Mouse (Mus musculus): Measurements from ENCODE around the gene Rab30. TPM values are rescaled to one million over a fixed set of nuclear protein-coding genes. Genes with fewer than 3 reads are reported as not detected.
"Not testable (repeated sequence)": the region's sequence is repeated elsewhere in the genome, so short reads cannot be mapped to it uniquely, and the experiment has no call there.

Gene Rab30
- polyA plus RNA-seq, 1 experiment from 2014 or later: 22.3 TPM

DNA sequence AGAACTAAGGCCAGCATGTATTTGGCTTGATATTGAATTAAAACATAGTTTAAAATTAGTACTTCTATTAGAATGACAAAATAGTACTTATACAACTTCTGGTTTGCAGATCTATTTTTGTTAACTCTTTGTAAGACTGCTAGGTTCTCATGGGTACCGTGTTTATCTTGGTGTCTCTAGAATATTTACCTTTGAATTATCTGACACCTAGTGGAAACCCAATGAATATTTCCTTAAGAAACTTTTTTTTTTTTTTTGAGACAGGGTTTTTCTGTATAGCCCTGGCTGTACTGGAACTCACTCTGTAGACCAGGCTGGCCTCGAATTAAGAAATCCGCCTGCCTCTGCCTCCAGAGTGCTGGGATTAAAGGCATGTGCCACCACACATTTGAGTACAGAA lies 11.8 kb upstream of the Rab30 start:
- H3K4me1 ChIP-seq; H3K9me3 ChIP-seq; H3K9ac ChIP-seq; H3K4me2 ChIP-seq (replicated peaks); H3K36me3 ChIP-seq; H3K4me3 ChIP-seq; H3K27me3 ChIP-seq (replicated peaks); ATAC-seq (ENCODE audit: low FRiP score, low read depth); H3K27ac ChIP-seq: not testable (repeated sequence)
- 81% methylated on average over 3 of the region's 3 CpGs for WGBS

DNA sequence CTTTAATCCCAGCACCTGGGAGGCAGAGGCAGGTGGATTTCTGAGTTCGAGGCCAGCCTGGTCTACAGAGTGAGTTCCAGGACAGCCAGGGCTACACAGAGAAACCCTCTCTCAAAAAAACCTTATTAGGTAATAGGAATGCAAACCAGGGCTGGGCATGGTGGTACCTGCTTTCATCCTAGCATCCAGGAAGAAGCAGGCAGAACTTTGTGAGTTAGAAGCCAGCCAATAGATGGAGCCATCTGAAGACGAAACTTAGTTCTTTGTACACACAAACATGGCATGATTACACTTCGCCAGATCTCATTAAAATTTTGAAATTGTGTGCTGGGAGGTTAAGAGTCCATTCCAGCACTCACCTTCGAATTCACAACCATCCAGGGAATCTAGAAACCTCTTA lies 10.9 kb upstream of the Rab30 start:
- Histone ChIP-seq H3K4me3 (no peak overlapping the region), H3K27ac (no peak overlapping the region), H3K27me3 (replicated peaks) (no peaks in the 10 kb centered on the region), H3K4me2 (replicated peaks) (no peak overlapping the region), H3K36me3 (0 out of 2 replicates have a peak, but pooled peaks cover 6% of the 10 kb centered on the region), H3K4me1 (no peaks in the 10 kb centered on the region), H3K9me3 (no peaks in the 10 kb centered on the region), H3K9ac (no peak overlapping the region)
- 82% methylated on average over 4 of the region's 4 CpGs for WGBS
- no peak for ATAC-seq (ENCODE audit: low FRiP score, low read depth)

- Histone ChIP-seq H3K27me3 (replicated peaks) (no peaks in the 10 kb centered on the region), H3K9ac (no peak overlapping the region), H3K4me2 (replicated peaks) (no peak overlapping the region), H3K36me3 (0 out of 2 replicates have a peak, but pooled peaks cover 10% of the 10 kb centered on the region), H3K27ac (no peak overlapping the region), H3K4me1 (no peaks in the 10 kb centered on the region), H3K9me3 (no peaks in the 10 kb centered on the region), H3K4me3 (no peak overlapping the region)
- ATAC-seq (ENCODE audit: low FRiP score, low read depth): no peak
- 76% methylated on average over 3 of the region's 3 CpGs for WGBS
Measured at GRCm38 (mm10) chr7:92730959-92731358, 10.4 kb upstream of the Rab30 start.

GRCm38 (mm10) chr7:92732136-92732535 lies 9.3 kb upstream of the Rab30 start:
- no peak overlapping the region for H3K4me2 ChIP-seq (replicated peaks)
- ATAC-seq (ENCODE audit: low FRiP score, low read depth): no peak
- 92% methylated on average over 7 of the region's 7 CpGs for WGBS

GRCm38 (mm10) chr7:92737560-92737959 lies 3.8 kb upstream of the Rab30 start:
- Histone ChIP-seq H3K27ac (no peak overlapping the region), H3K27me3 (replicated peaks) (no peaks in the 10 kb centered on the region), H3K9me3 (no peaks in the 10 kb centered on the region), H3K4me3 (no peak overlapping the region), H3K4me2 (replicated peaks) (0 out of 2 replicates have a peak overlapping the region, but pooled peaks have one; percentile 80), H3K9ac (no peak overlapping the region), H3K4me1 (peaks cover 10% of the 10 kb centered on the region), H3K36me3 (peaks cover 19% of the 10 kb centered on the region)
- ATAC-seq (ENCODE audit: low FRiP score, low read depth): no peak
- WGBS: 91% methylated on average over 1 of the region's 1 CpGs

More at GRCm38 (mm10) chr7:92732136-92732535, 9.3 kb upstream of the Rab30 start:
- H3K4me3 ChIP-seq: no peak overlapping the region
- no peak overlapping the region for H3K9ac ChIP-seq
- H3K36me3 ChIP-seq: peaks cover 15% of the 10 kb centered on the region
- no peaks in the 10 kb centered on the region for H3K27me3 ChIP-seq (replicated peaks)
- H3K9me3 ChIP-seq: no peaks in the 10 kb centered on the region
- no peak overlapping the region for H3K27ac ChIP-seq
- no peaks in the 10 kb centered on the region for H3K4me1 ChIP-seq

GRCm38 (mm10) chr7:92739956-92740355 lies 1.4 kb upstream of the Rab30 start:
- H3K36me3 ChIP-seq: peaks cover 14% of the 10 kb centered on the region
- WGBS: 40% methylated on average over 6 of the region's 6 CpGs
- no peaks in the 10 kb centered on the region for H3K9me3 ChIP-seq
- H3K4me1 ChIP-seq: peaks cover 29% of the 10 kb centered on the region
- no peak for ATAC-seq (ENCODE audit: low FRiP score, low read depth)
- peak overlapping the region; percentile 81 for H3K9ac ChIP-seq
- H3K4me2 ChIP-seq (replicated peaks): peak overlapping the region; percentile 80
- no peak overlapping the region for H3K27ac ChIP-seq
- H3K4me3 ChIP-seq: peak overlapping the region; percentile 69
- no peaks in the 10 kb centered on the region for H3K27me3 ChIP-seq (replicated peaks)

DNA sequence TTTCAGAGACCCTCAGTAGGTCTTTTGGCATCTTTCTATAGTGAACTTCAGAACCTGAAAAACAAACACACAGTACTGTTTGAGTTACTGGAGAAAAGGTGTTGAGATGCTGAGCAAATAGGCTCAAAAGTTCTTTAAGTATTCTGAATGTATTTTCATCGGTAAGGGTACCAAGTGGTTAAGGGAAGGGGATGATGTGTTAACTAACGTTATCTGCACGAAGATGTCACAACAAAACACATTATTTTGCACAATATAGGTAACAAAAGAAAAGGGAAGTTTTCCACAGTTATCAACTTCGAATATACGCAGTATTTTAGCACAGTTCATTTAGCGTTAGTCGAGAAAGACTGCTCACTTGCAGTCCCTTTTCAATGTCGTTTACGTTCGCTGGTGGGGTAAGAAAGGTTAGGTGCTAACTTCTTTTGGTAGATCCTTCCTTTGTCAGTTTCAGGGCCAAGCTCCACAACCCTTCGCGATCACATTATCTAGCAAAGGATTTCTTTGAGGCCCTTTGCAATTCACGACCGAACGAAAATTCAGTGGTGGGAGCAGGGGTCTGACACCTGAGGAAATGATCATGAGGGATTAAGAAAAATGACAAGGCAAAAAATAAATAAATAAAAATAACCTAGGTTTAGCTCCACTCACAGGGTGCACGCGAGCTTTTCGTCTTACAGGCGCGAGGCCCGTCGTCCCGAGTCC lies 840 bp upstream of the Rab30 start:
- no peak for ATAC-seq (ENCODE audit: low FRiP score, low read depth)
- H3K27ac ChIP-seq: peak overlapping the region; percentile 75
- WGBS: 4% methylated on average over 23 of the region's 23 CpGs

GRCm38 (mm10) chr7:92741861-92742249 lies 452 bp downstream of the Rab30 start:
- H3K4me1 ChIP-seq: peaks cover 29% of the 10 kb centered on the region
- peaks cover 5% of the 10 kb centered on the region for H3K36me3 ChIP-seq
- peak overlapping the region; percentile 50; the same call in 1 of the 2 replicates for H3K27ac ChIP-seq
- H3K27me3 ChIP-seq (replicated peaks): no peaks in the 10 kb centered on the region
- WGBS: under 1% methylated on average over 9 of the region's 9 CpGs
- H3K9me3 ChIP-seq: no peaks in the 10 kb centered on the region
- H3K4me3 ChIP-seq: peak overlapping the region; percentile 69
- H3K4me2 ChIP-seq (replicated peaks): peak overlapping the region; percentile 80
- H3K9ac ChIP-seq: peak overlapping the region; percentile 68
- ATAC-seq (ENCODE audit: low FRiP score, low read depth): peak; percentile 38

More for the DNA sequence above, 840 bp upstream of the Rab30 start:
- Histone ChIP-seq H3K27me3 (replicated peaks) (no peaks in the 10 kb centered on the region), H3K4me3 (peak overlapping the region; percentile 69), H3K4me2 (replicated peaks) (peak overlapping the region; percentile 80), H3K4me1 (peaks cover 29% of the 10 kb centered on the region), H3K36me3 (peaks cover 14% of the 10 kb centered on the region), H3K9me3 (no peaks in the 10 kb centered on the region), H3K9ac (peak overlapping the region; percentile 81)

DNA sequence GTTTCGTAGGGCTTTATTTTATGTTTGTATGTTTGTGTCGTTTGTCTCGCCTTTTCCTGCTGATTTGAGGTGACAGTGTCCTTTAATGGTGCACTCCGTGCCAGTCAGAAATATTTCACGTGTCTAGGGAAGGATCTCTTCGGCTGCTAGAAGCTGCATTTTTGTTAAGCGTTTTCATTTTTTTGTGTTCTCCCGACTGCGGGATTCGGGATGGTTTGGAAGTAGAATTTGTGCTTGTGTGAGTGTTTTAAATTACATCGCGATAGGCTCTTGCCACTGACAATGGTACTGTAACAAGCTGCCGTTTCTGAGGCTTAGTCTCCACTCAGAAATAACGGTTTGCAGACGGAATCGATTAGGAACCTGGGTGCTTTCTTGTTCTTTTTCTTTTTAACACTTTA lies 938 bp downstream of the Rab30 start:
- Histone ChIP-seq H3K9ac (peak overlapping the region; percentile 68), H3K4me1 (peaks cover 28% of the 10 kb centered on the region), H3K27ac (no peak overlapping the region), H3K4me3 (peak overlapping the region; percentile 69), H3K36me3 (peaks cover 4% of the 10 kb centered on the region), H3K27me3 (replicated peaks) (no peaks in the 10 kb centered on the region), H3K9me3 (no peaks in the 10 kb centered on the region), H3K4me2 (replicated peaks) (peak overlapping the region; percentile 80)
- no peak for ATAC-seq (ENCODE audit: low FRiP score, low read depth)
- under 1% methylated on average over 16 of the region's 16 CpGs for WGBS

GRCm38 (mm10) chr7:92742774-92743173 lies 1.4 kb downstream of the Rab30 start:
- Histone ChIP-seq H3K27me3 (replicated peaks) (no peaks in the 10 kb centered on the region), H3K9me3 (no peaks in the 10 kb centered on the region), H3K4me1 (peaks cover 24% of the 10 kb centered on the region), H3K4me2 (replicated peaks) (peak overlapping the region; percentile 80), H3K27ac (no peak overlapping the region), H3K36me3 (peaks cover 3% of the 10 kb centered on the region), H3K4me3 (peak overlapping the region; percentile 69), H3K9ac (peak overlapping the region; percentile 68)
- no peak for ATAC-seq (ENCODE audit: low FRiP score, low read depth)
- 0% methylated on average over 6 of the region's 6 CpGs for WGBS

- Histone ChIP-seq H3K4me2 (replicated peaks) (peak overlapping the region; percentile 80), H3K9me3 (no peaks in the 10 kb centered on the region), H3K4me3 (peak overlapping the region; percentile 69), H3K4me1 (peaks cover 22% of the 10 kb centered on the region), H3K27ac (no peak overlapping the region), H3K9ac (peak overlapping the region; percentile 68), H3K36me3 (no peaks in the 10 kb centered on the region; the same call in 1 of the 2 replicates), H3K27me3 (replicated peaks) (no peaks in the 10 kb centered on the region)
- no peak for ATAC-seq (ENCODE audit: low FRiP score, low read depth)
- WGBS: 5% methylated on average over 6 of the region's 6 CpGs
Measured at GRCm38 (mm10) chr7:92743325-92743724, 1.9 kb downstream of the Rab30 start.

GRCm38 (mm10) chr7:92750395-92750794 lies 9.0 kb downstream of the Rab30 start:
- no peaks in the 10 kb centered on the region for H3K9me3 ChIP-seq
- H3K27me3 ChIP-seq (replicated peaks): no peaks in the 10 kb centered on the region
- no peak overlapping the region for H3K27ac ChIP-seq
- no peak overlapping the region for H3K4me2 ChIP-seq (replicated peaks)
- ATAC-seq (ENCODE audit: low FRiP score, low read depth): no peak
- H3K9ac ChIP-seq: no peak overlapping the region
- H3K36me3 ChIP-seq: no peaks in the 10 kb centered on the region
- 76% methylated on average over 2 of the region's 2 CpGs for WGBS
- H3K4me1 ChIP-seq: no peaks in the 10 kb centered on the region
- no peak overlapping the region for H3K4me3 ChIP-seq

DNA sequence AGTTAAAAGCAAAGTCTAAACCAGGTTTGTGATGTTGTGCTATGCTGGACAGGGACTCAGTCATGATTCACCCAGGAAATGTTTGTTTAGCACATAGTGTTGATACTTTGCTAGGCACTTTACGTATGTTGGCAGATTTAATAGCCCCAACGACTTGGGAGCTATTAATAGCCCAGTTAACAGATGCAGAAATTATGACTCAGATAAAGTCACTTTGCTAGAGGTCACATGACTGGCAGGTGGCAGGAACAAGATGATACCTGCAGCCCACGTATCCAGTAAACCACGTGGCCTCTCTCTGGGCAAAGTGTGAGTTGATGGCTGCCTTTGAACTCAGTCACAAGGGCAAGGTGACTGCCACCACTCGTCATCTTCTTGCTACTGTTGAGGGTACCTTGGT lies 16.7 kb downstream of the Rab30 start:
- ATAC-seq (ENCODE audit: low FRiP score, low read depth): no peak
- Histone ChIP-seq H3K4me3 (no peak overlapping the region), H3K9me3 (no peaks in the 10 kb centered on the region), H3K36me3 (no peaks in the 10 kb centered on the region), H3K4me2 (replicated peaks) (no peak overlapping the region), H3K9ac (no peak overlapping the region), H3K27ac (no peak overlapping the region), H3K4me1 (no peaks in the 10 kb centered on the region), H3K27me3 (replicated peaks) (no peaks in the 10 kb centered on the region)
- 83% methylated on average over 5 of the region's 5 CpGs for WGBS

Data from neural tube, embryonic 12.5 days (tissue).